Mouse (Mus musculus) stomach, postnatal 0 days (tissue): ENCODE data around the gene Erc2.

Source experiments
- CTCF ChIP-seq: IDR thresholded peaks from 2 replicates; pipeline ENCODE4 v1.5.1; 2016; ENCODE audit warnings: antibody characterized with exemption, low read depth, mild to moderate bottlenecking, moderate library complexity
- EP300 ChIP-seq: optimal IDR thresholded peaks from 2 replicates; pipeline ENCODE3; 2016; ENCODE audit warnings: antibody characterized with exemption

GRCm38 (mm10) chr14:28150942-28151341 lies 528.7 kb downstream of the Erc2 start:
- TF ChIP-seq CTCF: no peak
- TF ChIP-seq EP300: no peak
